Mouse (Mus musculus) stomach, postnatal 0 days (tissue): ENCODE results near the gene Rnf151. TPM values are rescaled to one million over a fixed set of nuclear protein-coding genes. Genes with fewer than 3 reads are reported as not detected.
A peak's percentile ranks its signal among the peaks of the same experiment; 100 is the strongest.

Source experiments
- ATAC-seq: fragments of 200-750 bp; cut with Nextera tagmentation; 2 replicates; pipeline ENCODE4 v1.8.0; 2017; ENCODE audit not compliant: low FRiP score, low TSS enrichment
- DNase-seq: peaks from one replicate; pipeline ENCODE4 v3.0.0-alpha.2; 2016; ENCODE audit warnings: low spot score
- H3K27ac ChIP-seq: fragments of 300-500 bp; sonication (generic); replicated peaks from 2 replicates; pipeline ENCODE4 v1.5.1; 2014; ENCODE audit warnings: mild to moderate bottlenecking, control low read depth
- H3K27me3 ChIP-seq: fragments of 300-500 bp; sonication (generic); 2 replicates; pipeline ENCODE4 v1.6.1; 2014; ENCODE audit warnings: low read length; ENCODE audit not compliant: control insufficient read depth, insufficient read depth
- H3K36me3 ChIP-seq: fragments of 300-500 bp; sonication (generic); 2 replicates; pipeline ENCODE4 v1.6.1; 2014; ENCODE audit warnings: low read length, mixed read lengths; ENCODE audit not compliant: control insufficient read depth, insufficient read depth
- H3K4me1 ChIP-seq: fragments of 300-500 bp; sonication (generic); replicated peaks from 2 replicates; pipeline ENCODE4 v1.6.1; 2014; ENCODE audit warnings: antibody characterized with exemption; ENCODE audit not compliant: control insufficient read depth, insufficient read depth
- H3K4me2 ChIP-seq: fragments of 300-500 bp; sonication (generic); replicated peaks from 2 replicates; pipeline ENCODE4 v1.6.1; 2014; ENCODE audit warnings: low read depth, mild to moderate bottlenecking, control low read depth, moderate library complexity
- H3K4me3 ChIP-seq: fragments of 300-500 bp; sonication (generic); 2 replicates; pipeline ENCODE4 v1.5.1; 2014; ENCODE audit warnings: low read depth, low read length, control low read depth
- H3K9ac ChIP-seq: fragments of 300-500 bp; sonication (generic); 2 replicates; pipeline ENCODE4 v1.6.1; 2014; ENCODE audit warnings: mild to moderate bottlenecking, low read length, control low read depth, mixed read lengths
- H3K9me3 ChIP-seq: fragments of 300-500 bp; sonication (generic); 2 replicates; pipeline ENCODE4 v1.6.1; 2016; ENCODE audit warnings: low read length; ENCODE audit not compliant: control insufficient read depth
- CTCF ChIP-seq: IDR thresholded peaks from 2 replicates; pipeline ENCODE4 v1.5.1; 2016; ENCODE audit warnings: antibody characterized with exemption, low read depth, mild to moderate bottlenecking, moderate library complexity
- EP300 ChIP-seq: optimal IDR thresholded peaks from 2 replicates; pipeline ENCODE3; 2016; ENCODE audit warnings: antibody characterized with exemption
- WGBS: fragments of 180-500 bp; shearing (Covaris S2); extraction: QIAGEN DNeasy Blood & Tissue Kit; methylation state at CpG from one replicate; pipeline ENCODE4 v1.1.7; 2014; 5-methylcytosine and 5-hydroxymethylcytosine counted together
- polyA plus RNA-seq: library from polyadenylated mRNA; unstranded; fragments of >200 nt; fragmentation: Nextera tagmentation; extraction: Ambion mirVana; gene quantifications from 2 replicates; pipeline ENCODE4 v1.2.1, GENCODE M21; 2015

Rnf151 gene
- polyA plus RNA-seq, 1 experiment from 2014 or later: 0.10 TPM

DNA sequence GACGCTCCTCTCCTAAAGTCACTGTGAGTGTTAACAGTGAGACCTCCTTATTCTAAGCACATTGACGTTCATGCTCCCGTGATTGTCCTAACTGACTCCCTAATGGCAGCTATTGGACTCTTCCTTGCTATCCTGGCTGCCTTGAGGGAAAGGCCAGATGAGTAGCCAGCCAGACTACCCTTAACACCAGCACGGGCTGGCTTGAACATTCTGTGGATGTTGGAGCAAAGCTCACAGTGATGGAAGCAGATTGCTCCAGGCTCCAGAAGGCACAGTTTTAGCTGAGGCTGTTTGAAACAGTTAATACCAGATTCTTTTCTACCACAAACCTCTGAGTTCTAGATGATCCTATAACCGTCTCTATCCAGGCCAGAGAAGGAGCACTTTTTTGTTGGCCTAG is 26.0 kb upstream of the Rnf151 start:
- Histone ChIP-seq H3K9ac (no peak overlapping the region), H3K27me3 (no peaks in the 10 kb centered on the region), H3K36me3 (peaks cover 11% of the 10 kb centered on the region; the same call in 1 of the 2 replicates), H3K4me2 (no peak overlapping the region), H3K4me1 (no peaks in the 10 kb centered on the region), H3K27ac (no peak overlapping the region), H3K4me3 (no peak overlapping the region), H3K9me3 (no peaks in the 10 kb centered on the region)
- TF ChIP-seq CTCF (no peak), EP300 (no peak)
- no peak for DNase-seq
- no peak for ATAC-seq
- 73% methylated on average over 5 of the region's 5 CpGs for WGBS

DNA sequence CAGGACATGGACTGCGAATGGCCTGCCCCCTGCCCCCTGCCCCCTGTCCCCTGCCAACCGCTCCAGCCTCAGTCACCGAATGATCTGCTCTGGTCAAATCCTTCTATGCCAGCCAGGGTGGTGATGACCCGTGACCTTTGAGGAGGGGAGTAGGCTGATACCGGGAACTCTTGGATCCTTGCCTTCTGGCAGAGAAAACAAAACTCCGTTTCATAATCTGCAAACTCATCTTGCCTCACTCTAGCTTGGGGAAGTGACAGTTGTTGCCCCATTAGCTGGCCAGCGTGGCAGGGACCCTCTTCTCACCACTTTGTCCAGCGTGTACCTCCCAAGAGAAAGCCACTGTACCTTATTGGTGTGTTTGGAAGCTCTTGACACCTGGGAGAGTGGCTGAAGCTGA is 24.4 kb upstream of the Rnf151 start:
- DNase-seq (no peak), ATAC-seq (no peak)
- Histone ChIP-seq H3K27ac (no peak overlapping the region), H3K4me2 (no peak overlapping the region), H3K4me3 (no peak overlapping the region), H3K27me3 (no peaks in the 10 kb centered on the region), H3K9me3 (no peaks in the 10 kb centered on the region), H3K36me3 (peaks cover 11% of the 10 kb centered on the region; the same call in 1 of the 2 replicates), H3K9ac (no peak overlapping the region), H3K4me1 (peaks cover 2% of the 10 kb centered on the region; the same call in 1 of the 2 replicates)
- WGBS: 75% methylated on average over 8 of the region's 8 CpGs
- no peak for TF ChIP-seq EP300
- no peak for TF ChIP-seq CTCF

DNA sequence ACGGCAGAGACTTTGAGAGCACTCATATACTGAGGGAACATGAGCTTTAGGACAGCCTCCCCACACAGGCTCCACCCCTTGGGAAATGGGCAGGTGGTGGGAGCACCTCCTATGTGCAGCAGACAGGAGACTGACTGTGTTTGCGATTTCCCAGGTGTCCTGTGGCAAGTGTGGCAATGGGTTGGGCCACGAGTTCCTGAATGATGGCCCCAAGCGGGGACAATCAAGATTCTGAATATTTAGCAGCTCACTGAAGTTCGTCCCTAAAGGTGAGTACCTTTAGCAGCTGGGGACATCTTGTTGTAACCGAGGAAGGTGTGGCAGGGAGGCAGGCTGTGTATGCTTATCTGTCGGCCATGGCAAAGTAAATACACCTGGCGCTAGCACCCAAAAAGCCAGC is 22.1 kb upstream of the Rnf151 start:
- 53% methylated on average over 8 of the region's 8 CpGs for WGBS
- Histone ChIP-seq H3K9ac (no peak overlapping the region), H3K9me3 (no peaks in the 10 kb centered on the region), H3K27me3 (no peaks in the 10 kb centered on the region), H3K27ac (no peak overlapping the region), H3K36me3 (peaks cover 11% of the 10 kb centered on the region; the same call in 1 of the 2 replicates), H3K4me2 (no peak overlapping the region), H3K4me1 (peaks cover 7% of the 10 kb centered on the region; the same call in 1 of the 2 replicates), H3K4me3 (no peak overlapping the region)
- ATAC-seq (no peak), DNase-seq (no peak)
- no peak for TF ChIP-seq CTCF
- TF ChIP-seq EP300: no peak

DNA sequence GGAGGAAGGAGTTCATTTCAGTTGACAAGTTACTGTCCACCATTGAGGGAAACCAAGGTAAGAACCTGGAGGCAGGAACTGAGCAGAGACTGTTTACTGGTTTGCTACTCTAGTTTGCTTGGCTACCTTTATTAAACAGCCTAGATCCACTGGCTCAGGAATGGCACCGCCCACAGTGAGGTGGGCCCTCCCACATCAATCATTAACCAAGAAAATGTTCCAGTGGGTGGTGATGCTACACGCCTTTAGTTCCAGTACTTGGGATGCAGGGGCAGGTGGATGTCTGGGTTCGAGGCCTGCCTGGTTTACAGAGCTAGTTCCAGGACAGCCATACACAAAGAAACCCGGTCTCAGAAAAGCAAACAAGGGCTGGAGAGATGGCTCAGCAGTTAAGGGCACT is 20.4 kb upstream of the Rnf151 start:
- 66% methylated on average over 4 of the region's 4 CpGs for WGBS
- H3K4me3 ChIP-seq: no peak overlapping the region
- no peak overlapping the region for H3K9ac ChIP-seq
- no peak overlapping the region for H3K27ac ChIP-seq
- H3K27me3 ChIP-seq: no peaks in the 10 kb centered on the region
- H3K4me2 ChIP-seq: 0 out of 2 replicates have a peak overlapping the region, but pooled peaks have one; percentile 17
- DNase-seq (peak; percentile 75), ATAC-seq (no peak; the same call in 1 of the 2 replicates)
- H3K9me3 ChIP-seq: no peaks in the 10 kb centered on the region
- peaks cover 11% of the 10 kb centered on the region; the same call in 1 of the 2 replicates for H3K36me3 ChIP-seq
- peaks cover 7% of the 10 kb centered on the region; the same call in 1 of the 2 replicates for H3K4me1 ChIP-seq
- TF ChIP-seq EP300 (no peak), CTCF (no peak)

GRCm38 (mm10) chr17:24737135-24737810 is 19.4 kb upstream of the Rnf151 start:
- H3K36me3 ChIP-seq: peaks cover 11% of the 10 kb centered on the region; the same call in 1 of the 2 replicates
- no peaks in the 10 kb centered on the region for H3K9me3 ChIP-seq
- peak overlapping the region; percentile 65 for H3K4me3 ChIP-seq
- H3K27ac ChIP-seq: peak overlapping the region; percentile 83
- TF ChIP-seq CTCF (peak; percentile 50), EP300 (no peak)
- WGBS: 16% methylated on average over 8 of the region's 8 CpGs
- ATAC-seq (no peak), DNase-seq (no peak)
- H3K9ac ChIP-seq: peak overlapping the region; percentile 79
- H3K27me3 ChIP-seq: no peaks in the 10 kb centered on the region
- peaks cover 7% of the 10 kb centered on the region; the same call in 1 of the 2 replicates for H3K4me1 ChIP-seq
- H3K4me2 ChIP-seq: peak overlapping the region; percentile 87
